Mouse (Mus musculus) heart, adult 2 months (tissue): ENCODE results near the gene Pctp. TPM values are rescaled to one million over a fixed set of nuclear protein-coding genes. Genes with fewer than 3 reads are reported as not detected.
A peak's percentile ranks its signal among the peaks of the same experiment; 100 is the strongest.

ENCODE experiments used
- DNase-seq, 2 experiments: peaks; one replicate each; pipeline ENCODE4 v3.0.0; 2021
- H3K27ac ChIP-seq: fragments of 200-600 bp; 2 replicates; pipeline ENCODE4 v1.8.1; 2022
- H3K27me3 ChIP-seq: fragments of 200-500 bp; 2 replicates; pipeline ENCODE4 v1.6.1; 2012; ENCODE audit warnings: mild to moderate bottlenecking, low read length, inconsistent platforms, mixed read lengths; ENCODE audit not compliant: control insufficient read depth, insufficient read depth
- H3K36me3 ChIP-seq: fragments of 200-500 bp; 2 replicates; pipeline ENCODE4 v1.6.1; 2012; ENCODE audit warnings: low read length, inconsistent platforms; ENCODE audit not compliant: control insufficient read depth, insufficient read depth
- H3K4me1 ChIP-seq: fragments of 200-500 bp; 2 replicates; pipeline ENCODE4 v1.6.1; 2011; ENCODE audit warnings: low read length; ENCODE audit not compliant: control insufficient read depth, insufficient read depth
- H3K4me3 ChIP-seq: fragments of 200-600 bp; 2 replicates; pipeline ENCODE4 v1.8.1; 2022
- H3K79me2 ChIP-seq: fragments of 200-500 bp; replicated peaks from 2 replicates; pipeline ENCODE4 v1.6.1; 2012; ENCODE audit warnings: mild to moderate bottlenecking, inconsistent platforms, low read length, moderate library complexity, mixed read lengths; ENCODE audit not compliant: control insufficient read depth, insufficient read depth
- H3K9ac ChIP-seq: fragments of 200-500 bp; 2 replicates; pipeline ENCODE4 v1.6.1; 2012; ENCODE audit warnings: low read depth, mild to moderate bottlenecking, control low read depth, inconsistent platforms, low read length, mixed read lengths
- CTCF ChIP-seq: fragments of 200-600 bp; IDR thresholded peaks from 2 replicates; pipeline ENCODE4 v1.8.1; 2022; ENCODE audit warnings: antibody characterized with exemption, mild to moderate bottlenecking, moderate library complexity
- EP300 ChIP-seq: fragments of 200-500 bp; IDR thresholded peaks from 2 replicates; pipeline ENCODE4 v1.6.1; 2011; ENCODE audit warnings: low read depth, low read length, control low read depth; ENCODE audit not compliant: insufficient read depth
- POLR2A ChIP-seq: fragments of 200-500 bp; IDR thresholded peaks from 2 replicates; pipeline ENCODE4 v1.6.1; 2011; ENCODE audit warnings: mild to moderate bottlenecking, low read depth, low read length, control low read depth; ENCODE audit not compliant: insufficient read depth
- WGBS: fragments of 180-500 bp; shearing (Covaris S2); methylation state at CpG from one replicate; pipeline ENCODE4 v1.1.7; 2018; 5-methylcytosine and 5-hydroxymethylcytosine counted together
- intact Hi-C: fragments of 180-260 bp; cut with DNase I; formaldehyde crosslinking; loops from one replicate; pipeline ENCODE4 v1.15.1; 2025
- polyA plus RNA-seq: library from polyadenylated mRNA; depleted of rRNA; stranded (reverse); fragments of >200 nt; gene quantifications from 2 replicates; pipeline ENCODE4 v1.2.3, GENCODE M21; 2012
- total RNA-seq, 2 experiments: library from RNA; stranded (reverse); gene quantifications; 2 replicates each; pipeline ENCODE4 v1.2.3; 2021

The Pctp gene
- total and polyA plus RNA-seq, 3 experiments: 2.2 to 4.4 (median 4.0) TPM

GRCm38 (mm10) chr11:89988936-89989589 lies 13.6 kb downstream of the Pctp start:
- peak; percentile 58 to 75 for DNase-seq
- no peak for TF ChIP-seq POLR2A
- TF ChIP-seq CTCF: peak; percentile 87
- peak; percentile 94 for TF ChIP-seq EP300
- intact Hi-C loops: loop anchor here (1.0 to 5.0 kb wide), 4 partner anchors 30 to 628 kb away; no protein-coding TSS in a partner anchor
- Histone ChIP-seq H3K4me3 (no peak overlapping the region), H3K27ac (no peak overlapping the region), H3K27me3 (no peaks in the 10 kb centered on the region), H3K36me3 (no peaks in the 10 kb centered on the region), H3K9ac (no peak overlapping the region), H3K4me1 (no peaks in the 10 kb centered on the region; the same call in none of the 2 replicates), H3K79me2 (no peaks in the 10 kb centered on the region)
- WGBS: 16% methylated on average over 8 of the region's 8 CpGs

GRCm38 (mm10) chr11:89986516-89986915 lies 16.2 kb downstream of the Pctp start:
- intact Hi-C loops: loop anchor here (5.0 kb wide), 1 partner anchor 631 kb away; no protein-coding TSS in a partner anchor
- H3K36me3 ChIP-seq: no peaks in the 10 kb centered on the region
- TF ChIP-seq CTCF: no peak
- TF ChIP-seq EP300: no peak
- TF ChIP-seq POLR2A: no peak
- no peaks in the 10 kb centered on the region; the same call in none of the 2 replicates for H3K4me1 ChIP-seq
- DNase-seq: no peak
- H3K27ac ChIP-seq: no peak overlapping the region
- no peaks in the 10 kb centered on the region for H3K27me3 ChIP-seq
- H3K9ac ChIP-seq: no peak overlapping the region
- H3K4me3 ChIP-seq: no peak overlapping the region
- WGBS: 91% methylated on average over 8 of the region's 8 CpGs
- no peaks in the 10 kb centered on the region for H3K79me2 ChIP-seq

- H3K9ac ChIP-seq: no peak overlapping the region
- intact Hi-C loops: loop anchor here (5.0 kb wide), 1 partner anchor 632 kb away; no protein-coding TSS in a partner anchor
- 79% methylated on average over 10 of the region's 10 CpGs for WGBS
Measured at GRCm38 (mm10) chr11:89985200-89986187, 17.2 kb downstream of the Pctp start.

GRCm38 (mm10) chr11:89984436-89984835 lies 18.3 kb downstream of the Pctp start:
- 94% methylated on average over 5 of the region's 5 CpGs for WGBS
- intact Hi-C loops: no loop called here

More at GRCm38 (mm10) chr11:89985200-89986187, 17.2 kb downstream of the Pctp start:
- DNase-seq: no peak
- Histone ChIP-seq H3K4me3 (no peak overlapping the region), H3K36me3 (no peaks in the 10 kb centered on the region), H3K27me3 (no peaks in the 10 kb centered on the region), H3K27ac (no peak overlapping the region), H3K79me2 (no peaks in the 10 kb centered on the region), H3K4me1 (no peaks in the 10 kb centered on the region; the same call in none of the 2 replicates)
- TF ChIP-seq EP300 (no peak), POLR2A (no peak), CTCF (no peak)

GRCm38 (mm10) chr11:89982918-89983317 lies 19.8 kb downstream of the Pctp start:
- H3K4me3 ChIP-seq: no peak overlapping the region
- WGBS: 77% methylated on average over 2 of the region's 2 CpGs
- no peak for DNase-seq
- intact Hi-C loops: no loop called here
- no peak overlapping the region for H3K9ac ChIP-seq
- no peaks in the 10 kb centered on the region for H3K79me2 ChIP-seq
- H3K27me3 ChIP-seq: no peaks in the 10 kb centered on the region
- H3K4me1 ChIP-seq: peaks cover 8% of the 10 kb centered on the region
- TF ChIP-seq CTCF: no peak
- TF ChIP-seq EP300: no peak
- TF ChIP-seq POLR2A: no peak
- no peak overlapping the region for H3K27ac ChIP-seq
- H3K36me3 ChIP-seq: peaks cover 4% of the 10 kb centered on the region

More at GRCm38 (mm10) chr11:89984436-89984835, 18.3 kb downstream of the Pctp start:
- no peaks in the 10 kb centered on the region for H3K79me2 ChIP-seq
- DNase-seq: no peak
- no peaks in the 10 kb centered on the region for H3K27me3 ChIP-seq
- H3K4me1 ChIP-seq: no peaks in the 10 kb centered on the region; the same call in none of the 2 replicates
- no peak overlapping the region for H3K9ac ChIP-seq
- TF ChIP-seq EP300 (no peak), POLR2A (no peak), CTCF (no peak)
- no peak overlapping the region for H3K27ac ChIP-seq
- no peak overlapping the region for H3K4me3 ChIP-seq
- H3K36me3 ChIP-seq: no peaks in the 10 kb centered on the region
